ENCODE assay signal across 7 mouse cellular contexts in genomic region chr15:68362081-68363057, GRCm38 (mm10).
DNase-seq lines count a peak whose midpoint lies in the region; ATAC-seq lines count a peak whose summit lies in the region.

No protein-coding gene starts in this region.

- WGBS in hindbrain, embryonic 13.5 days, result under 1% methylated on average over 47 of the region's 121 CpGs

- no peaks in the 10 kb centered on the region for H3K9me3 ChIP-seq in hindbrain, embryonic 13.5 days

- no peaks in the 10 kb centered on the region for H3K36me3 ChIP-seq in hindbrain, embryonic 13.5 days

- no peaks in the 10 kb centered on the region for H3K27me3 ChIP-seq in hindbrain, embryonic 13.5 days

- peak; percentile 34 for ATAC-seq in hindbrain, embryonic 13.5 days (ENCODE audit: low FRiP score)
- ATAC-seq in megakaryocyte progenitor cell, adult 5-6 weeks (replicated peaks; ENCODE audit: poor library complexity), result peak; percentile 23

- peaks cover 17% of the 10 kb centered on the region for H3K4me1 ChIP-seq in hindbrain, embryonic 13.5 days (replicated peaks)

- H3K4me3 ChIP-seq in hindbrain, embryonic 13.5 days, result peak overlapping the region; percentile 87

- H3K27ac ChIP-seq in hindbrain, embryonic 13.5 days, result peak overlapping the region; percentile 93

- peak; percentile 63 for DNase-seq in ZHBTc4 (ENCODE audit: low read depth, low spot score)
- peak; percentile 75 for DNase-seq in cerebellum, adult 9-11 months
- peak; percentile 10 to 22 for DNase-seq in frontal cortex, postnatal 14 days (ENCODE audit: low spot score in 2 of 2)
- DNase-seq in left cerebral cortex, adult 9 months (ENCODE audit: low spot score in 2 of 2), result peak; percentile 6 to 19
- DNase-seq in right cerebral cortex, postnatal 4 days, result peak; percentile 34

- H3K4me2 ChIP-seq in hindbrain, embryonic 13.5 days, result peak overlapping the region; percentile 88

- peak overlapping the region; percentile 88 for H3K9ac ChIP-seq in hindbrain, embryonic 13.5 days

Comparison
In these comparisons a context has a peak if more than half of its experiments do, and no peak if none do; other contexts are left out.
1. Peak in every context shown above with its lines: DNase-seq, ATAC-seq, H3K4me3 ChIP-seq and H3K27ac ChIP-seq.
2. DNase-seq: peak in every context shown above with its lines; median percentile 75 in cerebellum, adult 9-11 months; 63 in ZHBTc4; 34 in right cerebral cortex, postnatal 4 days; 16 in frontal cortex, postnatal 14 days; 12 in left cerebral cortex, adult 9 months.